Mouse (Mus musculus) liver (tissue): Measurements from ENCODE around the gene Mapkbp1.

Source experiments
- DNase-seq: peaks from one replicate; pipeline ENCODE4 v3.0.0-alpha.2; 2020; ENCODE audit warnings: mixed read lengths

Mapkbp1 gene

GRCm38 (mm10) chr2:120055923-120056322 is 83.4 kb downstream of the Mapkbp1 start:
- no peak for DNase-seq

- no peak for DNase-seq
Measured at GRCm38 (mm10) chr2:120058818-120059217, 86.3 kb downstream of the Mapkbp1 start.

- DNase-seq = no peak
Measured at GRCm38 (mm10) chr2:120059466-120059865, 87.0 kb downstream of the Mapkbp1 start.

- DNase-seq = no peak
Measured at GRCm38 (mm10) chr2:120060190-120060589, 87.7 kb downstream of the Mapkbp1 start.

GRCm38 (mm10) chr2:120060651-120061050 is 88.2 kb downstream of the Mapkbp1 start:
- no peak for DNase-seq

- DNase-seq = no peak
Measured at GRCm38 (mm10) chr2:120062248-120062647, 89.7 kb downstream of the Mapkbp1 start.

- no peak for DNase-seq
Measured at GRCm38 (mm10) chr2:120064639-120065038, 92.1 kb downstream of the Mapkbp1 start.

- DNase-seq = no peak
Measured at GRCm38 (mm10) chr2:120065243-120065642, 92.7 kb downstream of the Mapkbp1 start.

- DNase-seq = no peak
Measured at GRCm38 (mm10) chr2:120066224-120066623, 93.7 kb downstream of the Mapkbp1 start.

- DNase-seq = peak; percentile 28
Measured at GRCm38 (mm10) chr2:120068555-120069465, 96.3 kb downstream of the Mapkbp1 start.

- no peak for DNase-seq
Measured at GRCm38 (mm10) chr2:120069466-120069990, 97.0 kb downstream of the Mapkbp1 start.

GRCm38 (mm10) chr2:120074096-120074495 is 101.6 kb downstream of the Mapkbp1 start:
- no peak for DNase-seq

- peak; percentile 61 for DNase-seq
Measured at GRCm38 (mm10) chr2:120076076-120076705, 103.7 kb downstream of the Mapkbp1 start.
